Mouse (Mus musculus): ENCODE measurements around the gene Bahd1. TPM values are rescaled to one million over a fixed set of nuclear protein-coding genes. Genes with fewer than 3 reads are reported as not detected.

The Bahd1 gene
- total and polyA plus RNA-seq, 3 experiments, result 14.1 to 37.8 (median 32.1) TPM

GRCm38 (mm10) chr2:118972687-118973376, 72.7 kb downstream of the Bahd1 start:
- Histone ChIP-seq H3K36me3 (replicated peaks in 1 of 2; ENCODE audit: control insufficient read depth in 1 of 2, insufficient read depth in 1 of 2, low read length in 1 of 2) (no peaks in the 10 kb centered on the region), H3K27me3 (replicated peaks) (peaks cover 38% of the 10 kb centered on the region), H3K4me2 (ENCODE audit: insufficient read depth, low read depth, poor library complexity, severe bottlenecking) (peak overlapping the region; percentile 39), H3K79me2 (replicated peaks; ENCODE audit: control insufficient read depth, extremely low read depth, insufficient read depth, poor library complexity, severe bottlenecking) (no peaks in the 10 kb centered on the region), H3K4me1 (ENCODE audit: control insufficient read depth in 1 of 2, insufficient read depth in 2 of 2) (peaks cover 20 to 54% of the 10 kb centered on the region in 2 experiments), H3K9me3 (replicated peaks; ENCODE audit: low read length) (no peaks in the 10 kb centered on the region), H3K9ac (ENCODE audit: insufficient read depth, low read depth) (peak overlapping the region; percentile 34), H3K4me3 (replicated peaks in 1 of 3; ENCODE audit: low read depth in 2 of 3, low read length in 2 of 3, poor library complexity in 1 of 3) (peak overlapping the region; percentile 36 to 48 (median 36)), H3K27ac (ENCODE audit: insufficient read depth, low read depth) (no peak overlapping the region)
- no peak; the same call in 1 of the 2 replicates for TF ChIP-seq ZC3H11A (IDR thresholded peaks at IDR 0.05; ENCODE audit: low read depth, low read length)
- no peak for TF ChIP-seq CHD1 (IDR thresholded peaks at IDR 0.05; ENCODE audit: low read depth, low read length)
- peak; percentile 91 for TF ChIP-seq MXI1 (IDR thresholded peaks at IDR 0.05; ENCODE audit: low read depth, low read length)
- peak; percentile 73 for TF ChIP-seq TCF12 (IDR thresholded peaks at IDR 0.05; ENCODE audit: low read depth, low read length)
- TF ChIP-seq POLR2A (IDR thresholded peaks at IDR 0.05; ENCODE audit: low read depth, low read length), result peak; percentile 80
- peak; percentile 88 for TF ChIP-seq SMC3 (IDR thresholded peaks at IDR 0.05; ENCODE audit: low read depth, low read length)
- peak; percentile 64; the same call in 1 of the 2 replicates for TF ChIP-seq MYC (IDR thresholded peaks at IDR 0.05; ENCODE audit: low read depth, low read length)
- TF ChIP-seq ZMIZ1 (IDR thresholded peaks at IDR 0.05; ENCODE audit: low read depth, low read length), result no peak
- TF ChIP-seq RAD21 (IDR thresholded peaks at IDR 0.05; ENCODE audit: low read depth, low read length), result peak; percentile 71
- peak; percentile 79 for TF ChIP-seq NRF1 (IDR thresholded peaks at IDR 0.05; ENCODE audit: low read depth, low read length)
- TF ChIP-seq SIN3A (IDR thresholded peaks at IDR 0.05; ENCODE audit: low read length), result no peak; the same call in 1 of the 2 replicates
- TF ChIP-seq MAX (IDR thresholded peaks at IDR 0.05; ENCODE audit: low read length), result peak; percentile 55; the same call in 1 of the 2 replicates
- TF ChIP-seq MEF2A (IDR thresholded peaks at IDR 0.05; ENCODE audit: borderline replicate concordance, low read depth, low read length), result 0 out of 2 replicates have a peak, but pooled peaks have one; percentile 48
- no peak for TF ChIP-seq MAFK (IDR thresholded peaks at IDR 0.05; ENCODE audit: insufficient replicate concordance, low read length)
- TF ChIP-seq NELFE (IDR thresholded peaks at IDR 0.05; ENCODE audit: low read depth, low read length), result peak; percentile 28; the same call in 1 of the 2 replicates
- TF ChIP-seq BHLHE40 (IDR thresholded peaks at IDR 0.05; ENCODE audit: low read depth, low read length), result peak; percentile 91
- no peak; the same call in 1 of the 2 replicates for TF ChIP-seq HCFC1 (IDR thresholded peaks at IDR 0.05; ENCODE audit: low read depth, low read length)
- TF ChIP-seq UBTF (IDR thresholded peaks at IDR 0.05; ENCODE audit: low read depth, low read length), result peak; percentile 78; the same call in 1 of the 2 replicates
- no peak for TF ChIP-seq POLR2AphosphoS2 (IDR thresholded peaks at IDR 0.05; ENCODE audit: low read depth, low read length)
- peak; percentile 89 for TF ChIP-seq ELF1 (IDR thresholded peaks at IDR 0.05; ENCODE audit: low read depth, low read length)
- 0 out of 2 replicates have a peak, but pooled peaks have one; percentile 29 for TF ChIP-seq TBP (conservative IDR thresholded peaks at IDR 0.05; ENCODE audit: low read depth, low read length)
- peak; percentile 60; the same call in 1 of the 2 replicates for TF ChIP-seq IRF4 (IDR thresholded peaks at IDR 0.05; ENCODE audit: low read depth, low read length)
- no peak for TF ChIP-seq EP300 (IDR thresholded peaks at IDR 0.05; ENCODE audit: low read length)
- peak; percentile 34 to 90; a peak in 3 of 4 replicates for TF ChIP-seq CTCF (conservative IDR thresholded peaks at IDR 0.05 in 1 of 2, IDR thresholded peaks at IDR 0.05 in 1 of 2; ENCODE audit: low read depth in 2 of 2, low read length in 2 of 2)
- peak; percentile 85 for DNase-seq (ENCODE audit: extremely low read depth)
- dilution Hi-C loops (cut with MboI; ENCODE audit: extremely low pct_ligation_motif_present, extremely low pct_unique_long_range_greater_than_20kb, low sequenced_read_pairs), result no loop called here
- in situ Hi-C loops (cut with MboI; ENCODE audit: low pct_ligation_motif_present, low pct_unique_long_range_greater_than_20kb, low sequenced_read_pairs), result loop anchor here (10.0 kb wide), 2 partner anchors 78 to 208 kb away; partner anchors contain the start of gene Ccdc9b

Other genes starting within 250 kb of the Bahd1 start
- 0.29 and 0.42 TPM in 2 replicates for gene Pak6, start 237.1 kb upstream of the Bahd1 start, total RNA-seq (2012; rRNA removed)
- gene Pak6, start 237.1 kb upstream of the Bahd1 start, total RNA-seq (2014; rRNA removed), result 0.05 and 0.11 TPM in 2 replicates
- gene Pak6, start 237.1 kb upstream of the Bahd1 start, polyA plus RNA-seq (2012; ENCODE audit: insufficient read length, low read depth), result 0.45 and 0.73 TPM in 2 replicates
- gene Ankrd63, start 196.4 kb upstream of the Bahd1 start, total RNA-seq (2012; rRNA removed), result not detected in 2 replicates
- not detected in 2 replicates for gene Ankrd63, start 196.4 kb upstream of the Bahd1 start, total RNA-seq (2014; rRNA removed)
- gene Ankrd63, start 196.4 kb upstream of the Bahd1 start, polyA plus RNA-seq (2012; ENCODE audit: insufficient read length, low read depth), result 0.07 and 0.08 TPM in 2 replicates
- 6.9 and 7.8 TPM in 2 replicates for gene Plcb2, start 171.9 kb upstream of the Bahd1 start, total RNA-seq (2012; rRNA removed)
- gene Plcb2, start 171.9 kb upstream of the Bahd1 start, total RNA-seq (2014; rRNA removed), result 5.7 and 6.4 TPM in 2 replicates
- 18.9 and 22.3 TPM in 2 replicates for gene Plcb2, start 171.9 kb upstream of the Bahd1 start, polyA plus RNA-seq (2012; ENCODE audit: insufficient read length, low read depth)
- 4.2 and 4.3 TPM in 2 replicates for gene Inafm2, start 154.6 kb upstream of the Bahd1 start, total RNA-seq (2012; rRNA removed)
- gene Inafm2, start 154.6 kb upstream of the Bahd1 start, total RNA-seq (2014; rRNA removed), result 3.6 TPM in 2 replicates
- 2.6 and 2.7 TPM in 2 replicates for gene Inafm2, start 154.6 kb upstream of the Bahd1 start, polyA plus RNA-seq (2012; ENCODE audit: insufficient read length, low read depth)
- not detected in 2 replicates for gene Ccdc9b, start 137.7 kb upstream of the Bahd1 start, total RNA-seq (2012; rRNA removed)
- not detected in 2 replicates for gene Ccdc9b, start 137.7 kb upstream of the Bahd1 start, total RNA-seq (2014; rRNA removed)
- not detected in 2 replicates for gene Ccdc9b, start 137.7 kb upstream of the Bahd1 start, polyA plus RNA-seq (2012; ENCODE audit: insufficient read length, low read depth)
- not detected in 2 replicates for gene Phgr1, start 127.6 kb upstream of the Bahd1 start, total RNA-seq (2012; rRNA removed)
- not detected in 2 replicates for gene Phgr1, start 127.6 kb upstream of the Bahd1 start, total RNA-seq (2014; rRNA removed)
- gene Phgr1, start 127.6 kb upstream of the Bahd1 start, polyA plus RNA-seq (2012; ENCODE audit: insufficient read length, low read depth), result not detected in 2 replicates
- not detected in 2 replicates for gene Disp2, start 120.7 kb upstream of the Bahd1 start, total RNA-seq (2012; rRNA removed)
- gene Disp2, start 120.7 kb upstream of the Bahd1 start, total RNA-seq (2014; rRNA removed), result not detected in 2 replicates
- gene Disp2, start 120.7 kb upstream of the Bahd1 start, polyA plus RNA-seq (2012; ENCODE audit: insufficient read length, low read depth), result not detected in 2 replicates
- gene Knstrn, start 86.4 kb upstream of the Bahd1 start, total RNA-seq (2012; rRNA removed), result 72.9 and 82.1 TPM in 2 replicates
- 72.9 and 76.6 TPM in 2 replicates for gene Knstrn, start 86.4 kb upstream of the Bahd1 start, total RNA-seq (2014; rRNA removed)
- 97.2 and 108 TPM in 2 replicates for gene Knstrn, start 86.4 kb upstream of the Bahd1 start, polyA plus RNA-seq (2012; ENCODE audit: insufficient read length, low read depth)
- gene Ivd, start 38.4 kb upstream of the Bahd1 start, total RNA-seq (2012; rRNA removed), result 28.4 and 29.3 TPM in 2 replicates
- 25.5 and 30.0 TPM in 2 replicates for gene Ivd, start 38.4 kb upstream of the Bahd1 start, total RNA-seq (2014; rRNA removed)
- gene Ivd, start 38.4 kb upstream of the Bahd1 start, polyA plus RNA-seq (2012; ENCODE audit: insufficient read length, low read depth), result 27.6 and 34.5 TPM in 2 replicates
- gene Chst14, start 26.1 kb downstream of the Bahd1 start, total RNA-seq (2012; rRNA removed), result 4.4 and 5.1 TPM in 2 replicates
- 3.1 and 4.7 TPM in 2 replicates for gene Chst14, start 26.1 kb downstream of the Bahd1 start, total RNA-seq (2014; rRNA removed)
- 6.7 and 8.4 TPM in 2 replicates for gene Chst14, start 26.1 kb downstream of the Bahd1 start, polyA plus RNA-seq (2012; ENCODE audit: insufficient read length, low read depth)
- gene Ccdc32, start 129.0 kb downstream of the Bahd1 start, total RNA-seq (2012; rRNA removed), result 11.7 and 13.9 TPM in 2 replicates
- 17.6 and 18.3 TPM in 2 replicates for gene Ccdc32, start 129.0 kb downstream of the Bahd1 start, total RNA-seq (2014; rRNA removed)
- 11.5 and 11.8 TPM in 2 replicates for gene Ccdc32, start 129.0 kb downstream of the Bahd1 start, polyA plus RNA-seq (2012; ENCODE audit: insufficient read length, low read depth)
- gene Rpusd2, start 134.4 kb downstream of the Bahd1 start, total RNA-seq (2012; rRNA removed), result 14.7 and 14.8 TPM in 2 replicates
- 9.3 and 10.7 TPM in 2 replicates for gene Rpusd2, start 134.4 kb downstream of the Bahd1 start, total RNA-seq (2014; rRNA removed)
- 12.3 and 13.7 TPM in 2 replicates for gene Rpusd2, start 134.4 kb downstream of the Bahd1 start, polyA plus RNA-seq (2012; ENCODE audit: insufficient read length, low read depth)
- gene Knl1, start 146.7 kb downstream of the Bahd1 start, total RNA-seq (2012; rRNA removed), result 19.9 and 23.3 TPM in 2 replicates
- 23.8 and 29.6 TPM in 2 replicates for gene Knl1, start 146.7 kb downstream of the Bahd1 start, total RNA-seq (2014; rRNA removed)
- 13.7 and 16.2 TPM in 2 replicates for gene Knl1, start 146.7 kb downstream of the Bahd1 start, polyA plus RNA-seq (2012; ENCODE audit: insufficient read length, low read depth)
- gene Rad51, start 212.4 kb downstream of the Bahd1 start, total RNA-seq (2012; rRNA removed), result 40.5 and 45.0 TPM in 2 replicates
- 16.1 and 18.6 TPM in 2 replicates for gene Rad51, start 212.4 kb downstream of the Bahd1 start, total RNA-seq (2014; rRNA removed)
- 87.5 and 109 TPM in 2 replicates for gene Rad51, start 212.4 kb downstream of the Bahd1 start, polyA plus RNA-seq (2012; ENCODE audit: insufficient read length, low read depth)